Mouse (Mus musculus) adrenal gland, adult 2 months (tissue): ENCODE measurements around the gene Serp2. TPM values are rescaled to one million over a fixed set of nuclear protein-coding genes. Genes with fewer than 3 reads are reported as not detected.
A peak's percentile ranks its signal among the peaks of the same experiment; 100 is the strongest.
"Not testable (repeated sequence)": the region's sequence is repeated elsewhere in the genome, so short reads cannot be mapped to it uniquely, and the experiment has no call there.

ENCODE experiments used
- DNase-seq: peaks from one replicate; pipeline ENCODE4 v3.0.0; 2021
- polyA plus RNA-seq: library from polyadenylated mRNA; depleted of rRNA; stranded (reverse); fragments of >200 nt; gene quantifications from 2 replicates; pipeline ENCODE4 v1.2.3, GENCODE M21; 2012
- total RNA-seq, 2 experiments: library from RNA; stranded (reverse); gene quantifications; 2 replicates each; pipeline ENCODE4 v1.2.3; 2021

Gene Serp2
- total and polyA plus RNA-seq, 3 experiments: 3.9 to 8.3 (median 6.2) TPM

DNA sequence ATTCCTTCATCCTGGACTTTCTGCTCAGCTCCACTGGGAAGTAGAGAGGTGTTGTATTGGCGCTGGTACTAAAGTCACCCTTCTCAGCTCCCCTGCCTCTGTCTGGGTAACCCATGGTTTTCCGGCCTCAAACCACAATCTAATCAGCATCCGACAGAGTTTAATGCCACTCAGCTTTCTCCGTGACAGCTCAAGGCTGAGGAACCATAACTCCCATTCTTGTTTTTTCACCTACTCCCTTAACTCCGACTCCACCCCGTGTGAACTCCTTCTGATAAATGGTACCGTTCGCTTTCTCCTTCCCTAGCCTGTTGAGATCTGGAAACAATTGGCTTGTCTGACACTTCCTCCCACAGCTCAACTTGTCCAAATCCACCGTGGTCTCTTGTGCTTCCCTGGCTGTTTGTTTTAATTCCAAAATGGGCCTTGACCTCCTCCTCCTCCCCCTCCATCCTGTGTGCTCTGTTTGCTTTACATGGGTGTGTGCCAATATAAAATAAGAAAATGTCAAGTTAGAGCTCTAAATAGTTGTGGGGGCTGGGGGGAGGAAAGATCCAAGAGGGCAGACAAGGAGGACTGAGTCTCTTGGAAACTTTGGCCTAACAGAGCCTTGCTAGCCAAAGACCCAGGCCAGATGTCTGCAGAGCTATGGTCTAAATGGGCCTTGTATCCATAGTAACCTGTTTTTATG lies 12.7 kb upstream of the Serp2 start:
- peak; percentile 34 for DNase-seq

DNA sequence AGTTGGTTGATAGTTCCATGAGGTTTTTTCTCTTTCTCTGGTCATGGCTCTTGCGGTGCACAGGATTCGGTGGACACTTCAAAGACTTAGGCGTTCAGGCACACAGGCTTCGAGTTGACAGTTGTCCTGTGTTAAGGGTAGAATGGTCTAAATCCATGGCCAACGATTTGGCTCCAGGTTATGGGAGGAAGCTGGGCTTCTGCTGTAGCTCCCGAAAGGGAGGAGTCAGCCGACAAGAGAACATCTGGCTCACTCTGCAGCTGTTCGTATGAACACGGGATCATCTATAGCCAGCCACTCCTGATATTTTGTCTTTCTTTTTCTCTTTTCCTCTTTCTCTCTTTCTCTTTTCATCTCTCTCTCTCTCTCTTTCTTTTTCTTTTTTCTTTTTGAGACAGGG lies 11.9 kb upstream of the Serp2 start:
- no peak for DNase-seq

DNA sequence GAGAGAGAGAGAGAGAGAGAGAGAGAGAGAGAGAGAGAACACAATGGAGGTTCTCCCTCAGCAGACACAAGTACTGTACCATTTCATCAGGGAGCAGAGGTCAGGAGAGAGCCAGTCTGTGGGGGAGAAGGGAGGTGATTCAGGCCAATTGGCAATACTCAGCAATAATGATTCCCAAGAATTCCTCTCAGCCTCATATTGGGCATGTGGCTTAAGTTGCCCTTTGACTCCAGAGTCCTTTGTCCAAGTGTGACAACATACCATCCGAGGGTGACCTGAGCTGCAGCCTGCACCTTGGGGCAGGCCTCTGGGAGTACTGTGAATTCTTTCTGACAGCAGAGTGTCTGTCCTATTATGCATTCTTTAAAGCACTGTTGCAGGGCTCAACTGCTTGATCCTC lies 10.6 kb upstream of the Serp2 start:
- no peak for DNase-seq

DNA sequence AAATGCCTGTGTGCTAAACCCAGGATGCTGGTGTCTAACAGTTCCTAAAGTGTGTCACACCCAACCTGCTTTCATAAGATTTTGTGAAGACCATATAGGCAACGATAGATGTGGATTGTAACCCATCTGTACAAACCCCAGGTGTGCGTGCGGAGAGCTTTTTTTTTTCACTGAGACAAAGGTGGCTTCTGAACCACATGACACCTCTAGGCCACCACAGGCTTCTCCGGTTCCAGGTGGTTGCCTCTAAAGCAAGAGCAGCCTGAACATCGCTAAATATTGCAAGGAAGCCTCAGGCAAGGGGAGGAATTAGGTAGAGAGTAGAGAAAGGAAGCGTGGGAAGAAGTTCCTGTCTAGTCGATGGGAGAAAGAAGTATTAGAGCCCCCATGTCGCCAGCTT lies 10.0 kb upstream of the Serp2 start:
- DNase-seq: no peak

DNA sequence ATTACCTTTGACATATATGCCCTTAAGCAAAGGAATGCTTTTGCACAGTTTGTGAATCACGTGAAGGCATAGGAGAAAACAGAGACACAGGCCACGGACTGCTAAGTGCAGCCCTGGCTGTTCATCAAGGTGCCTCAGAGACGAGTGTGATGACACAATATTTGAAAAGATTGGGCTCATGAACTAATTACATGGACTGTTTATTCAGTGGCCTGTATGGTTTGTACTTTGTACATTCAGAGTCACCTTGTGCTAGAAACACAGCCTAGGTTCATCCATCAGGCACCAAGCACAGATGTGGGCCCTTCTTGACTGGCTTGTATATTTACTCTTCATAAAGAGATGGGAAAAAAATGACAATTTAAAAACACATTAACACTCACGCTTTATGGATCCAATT lies 9.5 kb upstream of the Serp2 start:
- DNase-seq: no peak

GRCm38 (mm10) chr14:76559208-76559607 lies 2.5 kb upstream of the Serp2 start:
- DNase-seq: no peak

- not testable (repeated sequence) for DNase-seq
Observed at GRCm38 (mm10) chr14:76558171-76558570, 1.5 kb upstream of the Serp2 start.

DNA sequence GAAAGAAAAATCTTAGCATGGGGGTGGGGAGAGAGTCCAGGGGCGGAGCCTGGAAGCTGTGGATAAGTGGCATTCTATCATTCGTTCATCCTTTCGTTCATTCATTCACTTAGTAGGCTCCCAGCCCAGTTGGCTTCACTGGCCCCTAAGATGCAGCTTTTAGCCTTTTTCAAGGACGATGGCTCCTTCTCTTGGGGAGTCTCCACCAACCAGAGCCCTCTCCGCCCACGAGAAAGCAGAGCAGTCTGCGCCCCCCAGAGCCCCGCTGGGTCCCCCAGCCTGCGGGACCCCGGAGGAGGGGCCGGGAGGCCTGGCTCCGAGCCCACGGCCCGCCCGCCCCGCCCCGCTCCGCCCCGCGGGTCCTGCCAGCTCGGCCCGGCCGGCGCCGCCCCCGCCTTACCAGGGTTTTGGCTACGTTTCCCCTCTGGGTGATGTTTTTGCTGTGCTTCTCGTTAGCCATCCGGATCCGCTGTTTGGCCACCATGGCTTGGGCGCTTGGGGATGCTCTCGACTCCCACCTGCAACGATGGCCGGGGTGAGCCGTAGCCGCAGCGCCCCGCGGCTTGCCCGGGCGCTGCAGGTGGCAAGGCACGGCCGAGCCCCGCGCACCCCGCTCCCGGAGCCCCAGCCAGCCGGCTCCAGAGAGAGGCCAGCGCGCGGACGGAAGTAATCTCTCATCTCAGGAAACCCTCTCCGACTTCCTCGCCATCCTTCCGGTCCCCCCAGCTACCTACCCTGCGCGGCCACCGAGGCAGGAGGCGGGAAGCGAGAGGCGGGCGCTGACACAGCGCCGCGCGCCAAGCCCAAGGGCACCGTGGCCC lies 448 bp downstream of the Serp2 start:
- peak; percentile 87 for DNase-seq

GRCm38 (mm10) chr14:76555263-76556030 lies 1.2 kb downstream of the Serp2 start:
- no peak for DNase-seq

DNA sequence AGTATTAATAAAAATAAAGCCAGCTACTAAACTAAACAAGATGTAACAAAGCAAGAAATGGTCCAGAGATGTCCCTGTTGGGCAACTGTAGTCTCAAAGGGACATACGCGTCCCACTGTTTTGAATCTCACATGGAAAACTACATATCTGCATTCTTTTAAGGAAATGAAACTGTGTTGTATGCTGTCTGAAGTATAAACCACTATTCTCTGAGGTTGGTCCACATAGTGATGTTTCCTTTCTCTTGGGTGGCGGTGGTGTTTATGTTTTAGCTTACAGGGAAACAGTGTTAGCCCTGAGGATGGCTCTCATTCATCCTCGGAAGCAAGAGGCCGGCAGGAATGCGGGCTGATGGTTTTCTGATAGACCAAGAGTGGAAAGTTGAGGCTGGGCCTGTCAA lies 12.6 kb downstream of the Serp2 start:
- DNase-seq: no peak

DNA sequence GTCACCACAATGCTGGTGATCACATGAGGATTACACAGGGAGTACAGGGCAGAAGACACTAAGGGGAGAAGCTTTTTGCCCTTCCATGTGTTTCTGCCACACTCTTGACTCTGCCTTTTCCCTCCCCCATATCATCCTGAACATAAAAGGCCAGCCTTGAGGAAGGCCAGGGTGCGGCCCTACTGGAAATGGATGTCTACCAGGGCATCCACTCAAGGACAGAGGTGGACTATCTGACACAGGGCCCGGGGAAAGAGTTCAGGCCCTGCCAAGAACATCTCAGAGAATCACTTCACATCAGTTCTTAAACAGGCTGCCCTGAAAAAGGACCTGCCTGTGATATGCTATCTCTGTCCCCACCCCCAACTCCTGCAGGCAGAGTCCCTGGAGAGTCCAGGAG lies 15.3 kb downstream of the Serp2 start:
- peak; percentile 65 for DNase-seq

- DNase-seq: no peak
Observed at GRCm38 (mm10) chr14:76540005-76540670, 16.6 kb downstream of the Serp2 start.

DNA sequence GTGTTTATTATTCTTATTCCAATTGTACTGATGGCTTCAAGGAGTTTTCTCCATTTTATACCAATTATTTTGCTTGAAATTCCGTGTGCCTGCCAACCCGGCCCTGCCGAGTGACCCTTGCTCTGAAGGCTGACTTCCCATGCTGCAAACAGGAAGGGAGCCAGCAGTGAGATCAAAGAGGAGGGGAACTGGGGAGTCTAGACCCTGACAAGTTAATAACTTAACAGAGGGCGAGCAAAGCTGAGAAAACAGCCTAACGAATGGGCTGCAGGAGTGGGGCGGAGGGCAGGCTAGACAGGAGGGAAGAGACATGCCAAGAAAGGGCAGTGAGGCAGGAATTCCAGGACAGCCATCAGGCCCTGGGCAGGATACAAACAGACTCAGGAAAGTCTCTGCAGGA lies 19.8 kb downstream of the Serp2 start:
- DNase-seq: peak; percentile 47

GRCm38 (mm10) chr14:76535096-76535495 lies 21.6 kb downstream of the Serp2 start:
- no peak for DNase-seq

GRCm38 (mm10) chr14:76533170-76533815 lies 23.4 kb downstream of the Serp2 start:
- DNase-seq: no peak

DNA sequence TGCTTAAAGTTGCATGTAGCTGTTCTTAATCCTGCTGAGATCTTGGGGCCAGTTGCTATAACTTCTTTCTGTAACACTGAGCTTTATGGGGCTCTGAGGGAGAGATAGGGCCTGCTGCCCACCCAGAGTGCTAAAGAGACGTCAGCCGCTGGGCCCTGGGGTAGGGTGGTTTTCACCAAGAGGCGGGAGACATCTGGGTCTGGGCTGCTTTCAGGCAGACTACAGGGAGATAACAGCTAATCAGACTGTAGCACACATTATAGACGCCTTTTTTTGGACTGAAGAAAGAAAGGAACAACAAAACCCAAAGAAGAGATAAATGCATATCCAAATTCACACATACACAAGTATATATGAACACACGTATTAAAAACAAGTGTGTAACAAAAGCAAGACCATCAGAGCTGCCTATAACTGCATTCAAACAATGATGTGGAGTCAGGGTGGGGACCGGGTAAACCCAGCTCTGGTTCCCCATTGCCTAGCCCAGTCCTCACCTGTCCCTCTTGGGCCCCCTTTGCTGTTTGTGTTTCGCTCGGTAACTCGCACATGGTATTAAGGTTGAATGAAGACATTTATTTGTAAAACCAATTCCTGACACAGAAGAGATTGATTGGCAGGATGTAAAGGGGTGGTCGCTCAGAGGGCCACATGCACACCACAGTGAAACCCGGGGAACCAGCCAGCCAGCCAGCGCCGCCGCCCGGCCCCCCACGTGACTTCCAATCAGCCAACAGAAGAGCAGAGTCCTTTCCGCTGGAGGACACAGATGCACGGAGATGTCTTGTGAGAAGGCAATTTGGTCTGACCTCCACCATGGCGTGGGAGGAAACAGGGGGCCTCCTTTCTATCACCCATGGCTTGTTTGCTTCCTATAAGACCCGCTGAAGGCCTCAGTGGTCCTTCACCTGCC lies 24.2 kb downstream of the Serp2 start:
- DNase-seq: no peak

- no peak for DNase-seq
Observed at GRCm38 (mm10) chr14:76531027-76531660, 25.5 kb downstream of the Serp2 start.

DNA sequence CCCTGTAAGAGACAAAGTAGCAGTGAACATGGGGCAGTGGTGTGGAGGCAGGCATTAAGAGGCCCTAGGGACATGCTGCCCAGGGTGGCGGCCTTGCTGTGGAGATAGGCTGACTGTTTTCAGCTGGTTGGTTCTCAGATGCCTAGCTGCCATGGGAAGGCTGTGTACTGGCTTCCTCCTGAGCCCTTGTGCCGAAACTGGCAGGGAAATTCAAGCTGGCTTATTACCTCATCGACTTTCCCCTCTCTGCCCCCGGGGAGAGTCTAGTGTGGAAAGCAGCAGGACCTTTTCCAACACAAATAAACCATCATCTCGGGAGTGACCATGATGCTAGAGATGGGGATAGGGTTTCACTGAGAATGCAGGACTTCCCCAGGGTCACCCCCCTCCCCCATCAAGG lies 28.0 kb downstream of the Serp2 start:
- DNase-seq: peak; percentile 46

DNA sequence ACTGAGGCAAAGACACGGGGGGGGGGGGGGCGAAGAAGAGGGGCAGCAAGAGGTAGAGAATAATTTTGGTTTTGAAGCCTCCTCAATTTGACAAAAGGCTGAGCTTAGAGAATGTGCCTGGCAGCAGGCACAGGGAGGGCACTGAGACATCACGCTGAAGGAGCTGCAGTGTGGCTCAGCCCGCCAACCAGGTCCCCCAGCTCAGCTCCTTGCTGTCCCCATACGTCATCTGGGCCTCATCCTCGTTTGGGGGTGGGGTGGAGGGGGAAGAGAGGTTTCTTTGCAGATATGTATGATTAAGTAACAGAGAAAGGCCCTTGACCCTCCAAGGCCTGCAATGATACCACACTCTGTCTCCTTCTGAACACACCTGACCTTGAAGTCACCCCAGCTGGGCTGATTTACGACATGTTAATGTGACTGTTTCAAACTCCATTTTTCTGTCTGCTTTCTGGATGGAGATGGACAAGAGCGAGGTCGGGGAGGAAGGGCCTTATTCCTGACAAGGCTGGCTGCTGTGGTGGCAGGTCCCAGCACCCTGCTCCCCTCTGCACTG lies 28.9 kb downstream of the Serp2 start:
- DNase-seq: peak; percentile 37
